Mouse (Mus musculus): ENCODE measurements around the gene Cacna1c. TPM values are rescaled to one million over a fixed set of nuclear protein-coding genes. Genes with fewer than 3 reads are reported as not detected.

Cacna1c gene
- polyA plus RNA-seq, 1 experiment from 2014 or later, result 0.64 TPM

GRCm38 (mm10) chr6:119083559-119083958 is 112.7 kb downstream of the Cacna1c start:
- no peak for ATAC-seq
- H3K36me3 ChIP-seq, result no peaks in the 10 kb centered on the region
- H3K4me3 ChIP-seq, result no peak overlapping the region
- no peak overlapping the region for H3K9ac ChIP-seq
- peaks cover 18% of the 10 kb centered on the region; the same call in 1 of the 2 replicates for H3K27me3 ChIP-seq (replicated peaks)
- no peak overlapping the region for H3K27ac ChIP-seq
- no peaks in the 10 kb centered on the region for H3K4me1 ChIP-seq
- 54% methylated on average over 7 of the region's 7 CpGs for WGBS (ENCODE audit: insufficient replicate concordance)
- no peak overlapping the region for H3K4me2 ChIP-seq
- H3K9me3 ChIP-seq (replicated peaks), result no peaks in the 10 kb centered on the region

GRCm38 (mm10) chr6:119082662-119083061 is 113.6 kb downstream of the Cacna1c start:
- Histone ChIP-seq H3K9me3 (replicated peaks) (no peaks in the 10 kb centered on the region), H3K27ac (no peak overlapping the region), H3K4me1 (no peaks in the 10 kb centered on the region), H3K9ac (no peak overlapping the region), H3K36me3 (no peaks in the 10 kb centered on the region), H3K4me3 (no peak overlapping the region), H3K4me2 (no peak overlapping the region), H3K27me3 (replicated peaks) (peaks cover 13% of the 10 kb centered on the region; the same call in 1 of the 2 replicates)
- 62% methylated on average over 8 of the region's 8 CpGs for WGBS (ENCODE audit: insufficient replicate concordance)
- no peak for ATAC-seq

GRCm38 (mm10) chr6:119081650-119082049 is 114.6 kb downstream of the Cacna1c start:
- 79% methylated on average over 12 of the region's 12 CpGs for WGBS (ENCODE audit: insufficient replicate concordance)
- H3K4me3 ChIP-seq, result no peak overlapping the region
- no peak overlapping the region for H3K4me2 ChIP-seq
- no peak for ATAC-seq
- peaks cover 13% of the 10 kb centered on the region; the same call in 1 of the 2 replicates for H3K27me3 ChIP-seq (replicated peaks)
- H3K36me3 ChIP-seq, result no peaks in the 10 kb centered on the region
- H3K4me1 ChIP-seq, result no peaks in the 10 kb centered on the region
- no peak overlapping the region for H3K27ac ChIP-seq
- no peak overlapping the region for H3K9ac ChIP-seq
- H3K9me3 ChIP-seq (replicated peaks), result no peaks in the 10 kb centered on the region

- H3K4me3 ChIP-seq, result no peak overlapping the region
- H3K36me3 ChIP-seq, result no peaks in the 10 kb centered on the region
- H3K27me3 ChIP-seq (replicated peaks), result peaks cover 13% of the 10 kb centered on the region; the same call in 1 of the 2 replicates
- no peak overlapping the region for H3K4me2 ChIP-seq
- WGBS (ENCODE audit: insufficient replicate concordance), result 73% methylated on average over 8 of the region's 8 CpGs
- no peaks in the 10 kb centered on the region for H3K4me1 ChIP-seq
- no peaks in the 10 kb centered on the region for H3K9me3 ChIP-seq (replicated peaks)
- no peak overlapping the region for H3K9ac ChIP-seq
- no peak for ATAC-seq
- no peak overlapping the region for H3K27ac ChIP-seq
These were observed 116.6 kb downstream of the Cacna1c start for GRCm38 (mm10) chr6:119079626-119080025.

- Histone ChIP-seq H3K9ac (no peak overlapping the region), H3K36me3 (no peaks in the 10 kb centered on the region), H3K9me3 (replicated peaks) (no peaks in the 10 kb centered on the region), H3K4me2 (no peak overlapping the region), H3K27me3 (replicated peaks) (peaks cover 11% of the 10 kb centered on the region; the same call in 1 of the 2 replicates), H3K27ac (no peak overlapping the region), H3K4me3 (no peak overlapping the region), H3K4me1 (no peaks in the 10 kb centered on the region)
- WGBS (ENCODE audit: insufficient replicate concordance), result 58% methylated on average over 9 of the region's 9 CpGs
- no peak for ATAC-seq
These were observed 117.3 kb downstream of the Cacna1c start for GRCm38 (mm10) chr6:119078912-119079311.

GRCm38 (mm10) chr6:119077231-119077630 is 119.0 kb downstream of the Cacna1c start:
- no peak overlapping the region for H3K4me3 ChIP-seq
- 0 out of 2 replicates have a peak, but pooled peaks cover 3% of the 10 kb centered on the region for H3K27me3 ChIP-seq (replicated peaks)
- no peak overlapping the region for H3K9ac ChIP-seq
- no peak overlapping the region for H3K27ac ChIP-seq
- WGBS (ENCODE audit: insufficient replicate concordance), result 75% methylated on average over 6 of the region's 6 CpGs
- no peak overlapping the region for H3K4me2 ChIP-seq
- no peaks in the 10 kb centered on the region for H3K9me3 ChIP-seq (replicated peaks)
- no peaks in the 10 kb centered on the region for H3K36me3 ChIP-seq
- no peaks in the 10 kb centered on the region for H3K4me1 ChIP-seq
- no peak for ATAC-seq

GRCm38 (mm10) chr6:119073419-119074071 is 122.7 kb downstream of the Cacna1c start:
- no peaks in the 10 kb centered on the region for H3K4me1 ChIP-seq
- no peak overlapping the region for H3K4me3 ChIP-seq
- H3K4me2 ChIP-seq, result no peak overlapping the region
- no peak for ATAC-seq
- no peak overlapping the region for H3K9ac ChIP-seq
- H3K36me3 ChIP-seq, result no peaks in the 10 kb centered on the region
- H3K27me3 ChIP-seq (replicated peaks), result 0 out of 2 replicates have a peak, but pooled peaks cover 3% of the 10 kb centered on the region
- H3K9me3 ChIP-seq (replicated peaks), result no peaks in the 10 kb centered on the region
- 71% methylated on average over 14 of the region's 14 CpGs for WGBS (ENCODE audit: insufficient replicate concordance)
- no peak overlapping the region for H3K27ac ChIP-seq

GRCm38 (mm10) chr6:119072772-119073171 is 123.4 kb downstream of the Cacna1c start:
- Histone ChIP-seq H3K27ac (no peak overlapping the region), H3K4me2 (no peak overlapping the region), H3K27me3 (replicated peaks) (0 out of 2 replicates have a peak, but pooled peaks cover 3% of the 10 kb centered on the region), H3K4me3 (no peak overlapping the region), H3K4me1 (no peaks in the 10 kb centered on the region), H3K9me3 (replicated peaks) (no peaks in the 10 kb centered on the region), H3K9ac (no peak overlapping the region), H3K36me3 (no peaks in the 10 kb centered on the region)
- no peak for ATAC-seq
- 57% methylated on average over 7 of the region's 7 CpGs for WGBS (ENCODE audit: insufficient replicate concordance)

- Histone ChIP-seq H3K36me3 (no peaks in the 10 kb centered on the region), H3K4me1 (no peaks in the 10 kb centered on the region)
- ATAC-seq, result no peak
These were observed 125.4 kb downstream of the Cacna1c start for GRCm38 (mm10) chr6:119070771-119071170.

GRCm38 (mm10) chr6:119070351-119070750 is 125.9 kb downstream of the Cacna1c start:
- 59% methylated on average over 3 of the region's 3 CpGs for whole genome bisulfite sequencing (ENCODE audit: insufficient replicate concordance)

More at GRCm38 (mm10) chr6:119070771-119071170, 125.4 kb downstream of the Cacna1c start:
- no peak overlapping the region for H3K27ac ChIP-seq
- H3K9me3 ChIP-seq (replicated peaks), result no peaks in the 10 kb centered on the region
- 0 out of 2 replicates have a peak, but pooled peaks cover 3% of the 10 kb centered on the region for H3K27me3 ChIP-seq (replicated peaks)
- H3K4me3 ChIP-seq, result no peak overlapping the region
- no peak overlapping the region for H3K4me2 ChIP-seq
- WGBS (ENCODE audit: insufficient replicate concordance), result 67% methylated on average over 4 of the region's 4 CpGs
- H3K9ac ChIP-seq, result no peak overlapping the region

GRCm38 (mm10) chr6:119069145-119069544 is 127.1 kb downstream of the Cacna1c start:
- 71% methylated on average over 5 of the region's 5 CpGs for WGBS (ENCODE audit: insufficient replicate concordance)
- ATAC-seq, result no peak
- Histone ChIP-seq H3K9me3 (replicated peaks) (no peaks in the 10 kb centered on the region), H3K36me3 (no peaks in the 10 kb centered on the region), H3K27me3 (replicated peaks) (no peaks in the 10 kb centered on the region), H3K4me3 (no peak overlapping the region), H3K4me1 (no peaks in the 10 kb centered on the region), H3K4me2 (no peak overlapping the region), H3K9ac (no peak overlapping the region), H3K27ac (no peak overlapping the region)

More at GRCm38 (mm10) chr6:119070351-119070750, 125.9 kb downstream of the Cacna1c start:
- Histone ChIP-seq H3K27me3 (replicated peaks) (0 out of 2 replicates have a peak, but pooled peaks cover 3% of the 10 kb centered on the region), H3K4me2 (no peak overlapping the region), H3K27ac (no peak overlapping the region), H3K36me3 (no peaks in the 10 kb centered on the region), H3K4me1 (no peaks in the 10 kb centered on the region), H3K9me3 (replicated peaks) (no peaks in the 10 kb centered on the region), H3K9ac (no peak overlapping the region), H3K4me3 (no peak overlapping the region)
- no peak for ATAC-seq

GRCm38 (mm10) chr6:119068650-119069049 is 127.6 kb downstream of the Cacna1c start:
- H3K4me1 ChIP-seq, result no peaks in the 10 kb centered on the region
- WGBS (ENCODE audit: insufficient replicate concordance), result 39% methylated on average over 4 of the region's 4 CpGs
- ATAC-seq, result no peak
- no peaks in the 10 kb centered on the region for H3K9me3 ChIP-seq (replicated peaks)
- H3K36me3 ChIP-seq, result no peaks in the 10 kb centered on the region
- H3K9ac ChIP-seq, result no peak overlapping the region
- H3K27ac ChIP-seq, result no peak overlapping the region
- H3K4me2 ChIP-seq, result no peak overlapping the region
- H3K4me3 ChIP-seq, result no peak overlapping the region
- no peaks in the 10 kb centered on the region for H3K27me3 ChIP-seq (replicated peaks)

Data from liver, embryonic 12.5 days (tissue).